Mouse (Mus musculus) cortical plate, adult 2 months (tissue): Measurements from ENCODE around the gene Slc26a5.

Source experiments
- CTCF ChIP-seq: fragments of 200-500 bp; IDR thresholded peaks from 2 replicates; pipeline ENCODE4 v1.5.1; 2011; ENCODE audit warnings: mild to moderate bottlenecking, control low read depth, low read length; ENCODE audit not compliant: insufficient read depth; ENCODE audit errors: extremely low read depth
- POLR2A ChIP-seq: fragments of 200-500 bp; IDR thresholded peaks from 2 replicates; pipeline ENCODE4 v1.6.1; 2011; ENCODE audit warnings: mild to moderate bottlenecking, low read length, control low read depth; ENCODE audit not compliant: insufficient read depth; ENCODE audit errors: extremely low read depth

DNA sequence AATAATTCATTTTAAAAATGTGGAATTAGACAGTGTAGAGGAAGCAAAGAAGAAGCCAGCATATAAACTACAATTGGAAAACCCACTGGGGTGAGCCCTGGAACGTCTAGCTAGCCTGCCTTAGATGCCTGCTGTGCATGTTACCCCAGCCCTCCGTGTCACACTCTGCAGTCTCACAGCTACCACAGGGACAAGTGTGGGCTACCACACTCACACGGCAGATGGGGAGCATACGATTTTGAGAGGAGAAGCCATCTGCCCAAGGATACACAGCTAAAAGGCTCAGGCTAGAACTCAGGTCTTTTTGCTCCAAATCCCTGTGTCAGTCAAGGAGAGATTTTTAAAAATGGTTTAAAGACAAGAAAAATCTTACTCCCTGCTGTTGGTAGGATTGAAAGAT, 36.5 kb downstream of the Slc26a5 start:
- TF ChIP-seq CTCF (no peak), POLR2A (no peak)
